Mouse (Mus musculus): ENCODE data around the gene Plod1. TPM values are rescaled to one million over a fixed set of nuclear protein-coding genes. Genes with fewer than 3 reads are reported as not detected.

Plod1 gene
- total and polyA plus RNA-seq, 3 experiments: 7.2 to 20.8 TPM; not detected in 1

DNA sequence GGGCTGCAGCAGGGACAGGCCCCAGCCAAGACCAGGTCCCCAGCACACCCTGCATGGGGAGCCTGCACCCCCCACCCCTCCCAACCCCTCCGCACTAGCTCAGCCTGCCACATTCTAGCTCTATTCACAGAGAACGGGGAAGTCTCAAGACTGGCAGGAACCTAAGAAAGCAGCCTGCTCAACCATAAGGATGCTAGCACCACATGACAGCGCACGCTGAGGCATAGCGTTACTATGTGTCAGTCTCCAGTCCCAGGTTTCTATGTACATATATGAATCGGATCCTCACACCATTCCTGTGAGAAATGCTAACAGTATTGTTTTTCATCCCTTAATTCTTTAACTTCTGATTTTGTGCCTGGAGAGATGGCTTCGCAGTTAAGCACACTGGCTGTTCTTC lies 8.0 kb downstream of the Plod1 start:
- H3K79me2 ChIP-seq (ENCODE audit: control insufficient read depth, insufficient read depth, low read length, poor library complexity): no peaks in the 10 kb centered on the region
- H3K9ac ChIP-seq (ENCODE audit: control insufficient read depth, low read depth, low read length, poor library complexity, severe bottlenecking): no peak overlapping the region
- no peaks in the 10 kb centered on the region for H3K4me1 ChIP-seq (ENCODE audit: control insufficient read depth in 1 of 2, insufficient read depth in 2 of 2, low read length in 2 of 2)
- no peak for TF ChIP-seq ELF1 (IDR thresholded peaks at IDR 0.05; ENCODE audit: low read depth, low read length)
- TF ChIP-seq MAX (IDR thresholded peaks at IDR 0.05; ENCODE audit: low read length): no peak
- DNase-seq (ENCODE audit: low read depth, low spot score): no peak
- H3K36me3 ChIP-seq (ENCODE audit: control insufficient read depth in 1 of 2, insufficient read depth in 2 of 2, low read length in 2 of 2): no peaks in the 10 kb centered on the region
- H3K4me3 ChIP-seq (ENCODE audit: control insufficient read depth in 1 of 2, insufficient read depth in 1 of 2, low read depth in 2 of 2, low read length in 2 of 2): no peak overlapping the region
- H3K27ac ChIP-seq (ENCODE audit: control insufficient read depth, low read depth, low read length): no peak overlapping the region
- H3K9me3 ChIP-seq (replicated peaks; ENCODE audit: insufficient read depth, low read length): no peaks in the 10 kb centered on the region
- no peaks in the 10 kb centered on the region for H3K27me3 ChIP-seq (ENCODE audit: control insufficient read depth in 1 of 2, insufficient read depth in 2 of 2, low read length in 2 of 2)

DNA sequence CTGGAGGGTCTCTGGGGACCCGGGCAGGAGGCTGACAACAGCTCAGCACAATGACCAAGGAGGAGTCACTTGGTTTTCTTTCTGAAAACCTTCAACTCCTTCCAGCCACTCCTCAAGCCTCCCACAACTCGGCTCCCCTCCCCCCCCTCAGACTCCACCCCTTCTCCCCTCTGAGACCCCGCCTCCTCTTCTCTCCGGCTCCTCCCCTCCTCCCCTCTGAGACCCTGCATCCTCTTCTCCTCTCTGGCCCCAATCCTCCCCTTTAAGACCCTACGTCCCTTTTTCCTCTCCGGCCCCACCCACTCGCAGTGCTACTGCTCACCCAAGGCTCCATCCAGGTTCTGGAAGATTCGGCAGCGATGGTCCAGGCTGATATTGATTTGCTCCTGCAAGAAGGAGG lies 8.4 kb downstream of the Plod1 start:
- Histone ChIP-seq H3K79me2 (ENCODE audit: control insufficient read depth, insufficient read depth, low read length, poor library complexity) (no peaks in the 10 kb centered on the region), H3K4me3 (ENCODE audit: control insufficient read depth in 1 of 2, insufficient read depth in 1 of 2, low read depth in 2 of 2, low read length in 2 of 2) (no peak overlapping the region), H3K27ac (ENCODE audit: control insufficient read depth, low read depth, low read length) (no peak overlapping the region), H3K27me3 (ENCODE audit: control insufficient read depth in 1 of 2, insufficient read depth in 2 of 2, low read length in 2 of 2) (no peaks in the 10 kb centered on the region), H3K36me3 (ENCODE audit: control insufficient read depth in 1 of 2, insufficient read depth in 2 of 2, low read length in 2 of 2) (no peaks in the 10 kb centered on the region), H3K9ac (ENCODE audit: control insufficient read depth, low read depth, low read length, poor library complexity, severe bottlenecking) (no peak overlapping the region), H3K4me1 (ENCODE audit: control insufficient read depth in 1 of 2, insufficient read depth in 2 of 2, low read length in 2 of 2) (no peaks in the 10 kb centered on the region), H3K9me3 (replicated peaks; ENCODE audit: insufficient read depth, low read length) (no peaks in the 10 kb centered on the region)
- TF ChIP-seq POLR2A (IDR thresholded peaks at IDR 0.05; ENCODE audit: control insufficient read depth in 1 of 2, insufficient read depth in 1 of 2, low read depth in 1 of 2, low read length in 2 of 2, poor library complexity in 1 of 2) (no peak), MAZ (IDR thresholded peaks at IDR 0.05; ENCODE audit: low read depth, low read length) (no peak), CHD2 (IDR thresholded peaks at IDR 0.05; ENCODE audit: low read length) (no peak), GATA1 (IDR thresholded peaks at IDR 0.05; ENCODE audit: low read depth, low read length) (no peak), E2F4 (IDR thresholded peaks at IDR 0.05; ENCODE audit: borderline replicate concordance, low read depth, low read length) (no peak), ELF1 (IDR thresholded peaks at IDR 0.05; ENCODE audit: low read depth, low read length) (no peak), NRF1 (IDR thresholded peaks at IDR 0.05; ENCODE audit: insufficient read depth, low read depth, low read length, poor library complexity, severe bottlenecking) (no peak), UBTF (IDR thresholded peaks at IDR 0.05; ENCODE audit: borderline replicate concordance, insufficient read depth, low read depth, low read length) (no peak), ZNF384 (IDR thresholded peaks at IDR 0.05; ENCODE audit: low read depth, low read length) (no peak), USF2 (IDR thresholded peaks at IDR 0.05; ENCODE audit: borderline replicate concordance in 1 of 2, insufficient read depth in 1 of 2, low read depth in 1 of 2, low read length in 2 of 2) (no peak), TBP (IDR thresholded peaks at IDR 0.05; ENCODE audit: low read depth, low read length) (no peak), ZKSCAN1 (IDR thresholded peaks at IDR 0.05; ENCODE audit: low read depth, low read length) (no peak), ETS1 (IDR thresholded peaks at IDR 0.05; ENCODE audit: low read depth, low read length) (no peak), POLR2AphosphoS2 (IDR thresholded peaks at IDR 0.05; ENCODE audit: low read length) (no peak), MXI1 (IDR thresholded peaks at IDR 0.05; ENCODE audit: low read depth, low read length) (no peak), JUND (IDR thresholded peaks at IDR 0.05; ENCODE audit: low read depth, low read length) (no peak), ZMIZ1 (IDR thresholded peaks at IDR 0.05; ENCODE audit: low read depth, low read length) (no peak)
- no peak for DNase-seq (ENCODE audit: low read depth, low spot score)

All from MEL (cell line).